Mouse (Mus musculus) ovary, postnatal 14 days (tissue): Measurements from ENCODE around the gene Actn4.

ENCODE experiments used
- DNase-seq: peaks from one replicate; pipeline ENCODE4 v3.0.0; 2022; ENCODE audit warnings: low spot score

The Actn4 gene

DNA sequence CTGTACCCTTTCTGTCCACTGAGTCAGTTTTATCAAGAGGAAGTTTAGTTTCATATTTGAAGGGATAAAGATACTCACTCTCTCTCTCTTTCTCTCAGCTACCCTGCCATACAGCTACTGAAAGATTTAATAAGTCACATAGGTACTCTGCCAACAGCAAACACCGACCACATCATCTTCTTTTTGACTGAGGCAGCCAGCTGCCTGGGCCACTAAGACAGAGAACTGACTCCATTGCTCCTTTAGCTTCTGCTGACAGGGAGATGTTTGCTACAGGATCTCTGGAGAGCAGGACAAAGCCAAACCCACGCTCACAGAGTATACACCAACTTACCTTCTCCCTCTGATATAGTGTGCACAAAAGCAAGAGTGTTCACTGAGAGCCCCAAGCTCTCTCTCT is 12.8 kb downstream of the Actn4 start:
- no peak for DNase-seq

DNA sequence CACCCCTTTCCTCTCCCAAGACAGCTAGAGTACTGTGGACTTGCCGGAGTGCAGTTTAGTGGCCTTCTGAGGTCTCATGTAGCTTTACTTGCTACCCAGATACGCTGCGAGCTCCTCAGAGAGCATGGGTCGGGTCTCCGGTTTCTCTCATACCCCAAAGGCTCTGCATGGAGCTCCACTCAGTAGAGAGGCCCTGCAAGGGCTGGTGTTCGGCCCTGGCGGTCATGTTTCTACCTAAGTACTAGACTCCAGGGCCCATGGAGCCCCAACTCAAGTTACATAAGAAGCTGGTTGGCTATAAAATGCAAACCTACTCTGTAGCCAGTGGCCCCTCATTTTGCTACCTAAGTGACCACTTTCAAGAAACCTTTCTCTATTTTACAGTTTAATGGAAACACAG is 13.4 kb downstream of the Actn4 start:
- no peak for DNase-seq

GRCm38 (mm10) chr7:28946271-28946610 is 15.9 kb downstream of the Actn4 start:
- no peak for DNase-seq

GRCm38 (mm10) chr7:28945416-28946270 is 16.5 kb downstream of the Actn4 start:
- no peak for DNase-seq

DNA sequence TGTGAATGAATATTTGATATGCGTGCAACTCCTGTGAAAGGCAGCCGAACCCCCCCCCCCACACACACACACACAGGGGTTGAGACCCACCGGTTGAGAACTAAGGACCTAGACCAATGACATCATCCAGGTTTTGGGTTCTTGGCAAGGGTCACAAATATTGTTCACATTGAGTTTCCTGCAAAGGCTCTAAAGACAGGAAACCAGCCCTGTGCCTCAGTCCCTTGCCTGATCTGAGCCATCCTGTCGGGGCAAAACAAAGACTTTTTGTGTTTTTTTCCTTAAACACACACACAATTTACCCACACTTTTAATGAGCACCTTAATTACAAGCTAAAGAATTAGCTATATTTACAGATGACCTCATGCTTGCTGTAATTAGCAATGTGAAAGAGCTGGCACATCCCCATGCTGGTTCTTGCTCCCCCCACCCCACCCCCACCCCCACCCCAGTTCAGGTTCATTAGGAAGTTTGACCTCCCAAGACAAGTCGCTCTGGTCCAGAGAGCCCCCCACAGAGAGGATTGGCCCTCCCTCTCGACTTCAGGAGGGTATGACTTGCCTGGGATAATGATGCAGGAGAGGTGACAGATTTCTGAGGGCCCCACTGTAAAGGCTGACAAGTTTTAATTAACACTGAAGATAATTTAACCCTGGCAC is 17.3 kb downstream of the Actn4 start:
- DNase-seq, result no peak

- DNase-seq, result no peak
Measured at GRCm38 (mm10) chr7:28943451-28944180, 18.5 kb downstream of the Actn4 start.

GRCm38 (mm10) chr7:28941542-28941941 is 20.6 kb downstream of the Actn4 start:
- no peak for DNase-seq

DNA sequence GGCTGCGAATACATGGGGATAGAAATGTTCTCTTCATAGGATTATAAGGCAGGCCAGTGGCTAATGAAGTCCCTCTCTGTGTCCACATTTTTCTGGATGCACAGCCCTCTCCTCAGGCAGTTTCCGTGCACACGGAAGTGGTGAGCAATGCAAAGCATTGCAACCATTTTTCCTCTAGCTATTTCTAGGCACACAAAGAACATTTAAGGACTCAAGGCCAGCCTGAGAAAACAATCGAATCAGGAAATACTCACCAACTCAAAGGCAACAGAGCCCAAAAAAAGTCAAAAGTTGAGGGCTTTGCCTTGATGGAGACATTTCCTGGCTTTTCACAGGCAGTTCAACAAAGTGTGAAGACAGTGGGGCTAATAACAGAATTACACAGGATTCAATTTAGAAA is 21.0 kb downstream of the Actn4 start:
- DNase-seq, result no peak

- DNase-seq, result no peak
Measured at GRCm38 (mm10) chr7:28939418-28940183, 22.5 kb downstream of the Actn4 start.

DNA sequence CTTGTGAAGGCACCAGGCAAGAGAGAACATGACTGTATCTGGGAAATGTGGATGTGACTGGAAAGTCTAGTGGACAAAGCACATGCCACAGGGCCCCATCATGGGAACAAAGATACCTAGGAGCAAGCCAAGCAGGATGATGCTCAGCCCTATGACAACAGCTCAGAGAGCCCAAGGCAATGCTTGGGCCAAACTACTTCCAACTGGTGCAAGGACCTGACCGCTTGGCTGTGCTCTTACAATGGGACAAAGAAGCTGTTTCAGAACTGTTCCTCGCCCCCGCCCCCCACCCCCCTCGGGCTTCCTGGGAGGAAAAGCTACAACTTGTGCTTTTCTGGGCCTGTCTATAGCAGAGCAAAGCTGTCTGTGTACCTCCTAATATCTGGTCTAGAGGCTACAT is 23.5 kb downstream of the Actn4 start:
- no peak for DNase-seq

DNA sequence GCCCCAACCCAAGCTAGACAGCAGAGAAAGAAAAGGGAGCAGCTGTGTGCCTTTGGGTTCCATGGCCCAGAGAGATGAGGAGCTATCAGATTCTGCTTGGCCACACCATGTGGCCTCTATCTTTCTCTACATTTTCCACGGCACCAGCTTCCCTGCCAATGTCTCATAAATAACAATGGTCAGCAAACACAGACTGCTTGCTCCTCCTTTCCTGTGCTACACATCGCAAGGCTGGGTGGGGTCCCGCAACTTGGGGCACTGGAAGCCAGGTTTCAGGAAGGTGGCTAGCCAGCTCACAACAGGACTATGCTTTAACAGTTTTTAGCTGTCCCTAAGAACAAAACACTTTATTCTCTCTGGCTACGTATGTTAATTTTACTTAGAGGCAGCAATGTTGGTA is 25.4 kb downstream of the Actn4 start:
- DNase-seq, result no peak

DNA sequence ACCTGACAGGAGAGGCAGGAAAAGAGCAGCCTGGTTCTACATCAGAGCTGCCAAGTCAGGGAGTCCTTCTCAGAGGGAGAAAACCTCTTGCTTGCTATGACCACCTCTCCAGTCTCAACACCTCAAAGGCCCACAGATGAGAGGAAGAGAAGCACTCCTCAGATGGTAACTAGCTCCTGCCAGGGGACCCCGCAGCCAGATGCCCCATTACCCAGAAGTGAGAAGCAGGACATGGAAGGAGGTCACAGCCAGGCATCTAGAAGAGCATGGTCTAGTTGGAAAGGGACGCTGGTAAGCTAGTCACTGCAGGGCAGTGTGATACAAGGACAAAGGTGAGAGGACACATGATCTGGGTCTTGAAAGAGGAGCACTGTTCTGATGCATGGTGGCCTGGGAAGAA is 28.3 kb downstream of the Actn4 start:
- no peak for DNase-seq

DNA sequence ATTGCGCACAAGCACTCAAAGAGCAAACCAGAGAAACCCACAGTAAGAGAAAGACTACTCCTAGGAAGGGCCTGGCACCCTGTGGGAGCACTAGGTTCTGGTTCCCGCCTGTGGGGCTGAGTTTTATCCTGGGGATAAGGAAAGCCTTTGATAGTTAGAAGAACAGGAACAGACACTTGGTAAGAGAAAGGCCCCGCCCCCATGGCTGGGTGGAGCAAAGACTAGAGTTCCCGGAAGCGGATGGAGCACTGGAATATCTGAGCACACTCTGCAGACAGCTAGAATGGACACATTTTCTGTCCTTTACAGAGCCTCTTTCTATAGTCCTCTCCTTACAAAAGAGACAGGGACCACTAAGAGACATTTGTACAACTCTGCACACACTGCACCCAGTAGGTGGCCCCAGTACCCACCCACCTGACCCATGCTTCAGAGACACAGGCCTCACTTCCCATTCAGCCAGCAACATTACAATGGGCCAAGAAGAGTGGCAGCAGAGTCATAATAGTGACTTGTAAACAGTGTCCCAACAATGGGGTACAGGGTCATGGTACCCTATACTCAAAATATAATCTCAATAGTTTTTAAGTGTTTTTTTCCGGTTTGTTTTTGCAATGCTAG is 29.6 kb downstream of the Actn4 start:
- no peak for DNase-seq

DNA sequence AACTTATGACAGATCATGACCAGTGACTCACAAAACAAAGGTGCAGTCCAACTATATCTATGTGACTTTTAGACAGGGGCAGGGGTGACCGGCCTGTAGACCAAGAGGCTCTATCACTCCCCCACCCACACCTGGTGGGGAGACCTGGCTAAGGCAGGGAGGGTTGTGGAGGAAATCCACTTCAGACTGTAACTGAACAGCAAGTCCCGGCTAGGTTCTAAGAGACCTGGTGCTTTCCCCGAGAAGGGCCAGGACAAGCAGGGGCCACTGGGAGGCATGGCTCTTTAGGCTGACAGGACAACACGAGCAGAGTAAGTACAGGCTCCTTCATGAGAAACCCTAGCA is 30.5 kb downstream of the Actn4 start:
- no peak for DNase-seq

DNA sequence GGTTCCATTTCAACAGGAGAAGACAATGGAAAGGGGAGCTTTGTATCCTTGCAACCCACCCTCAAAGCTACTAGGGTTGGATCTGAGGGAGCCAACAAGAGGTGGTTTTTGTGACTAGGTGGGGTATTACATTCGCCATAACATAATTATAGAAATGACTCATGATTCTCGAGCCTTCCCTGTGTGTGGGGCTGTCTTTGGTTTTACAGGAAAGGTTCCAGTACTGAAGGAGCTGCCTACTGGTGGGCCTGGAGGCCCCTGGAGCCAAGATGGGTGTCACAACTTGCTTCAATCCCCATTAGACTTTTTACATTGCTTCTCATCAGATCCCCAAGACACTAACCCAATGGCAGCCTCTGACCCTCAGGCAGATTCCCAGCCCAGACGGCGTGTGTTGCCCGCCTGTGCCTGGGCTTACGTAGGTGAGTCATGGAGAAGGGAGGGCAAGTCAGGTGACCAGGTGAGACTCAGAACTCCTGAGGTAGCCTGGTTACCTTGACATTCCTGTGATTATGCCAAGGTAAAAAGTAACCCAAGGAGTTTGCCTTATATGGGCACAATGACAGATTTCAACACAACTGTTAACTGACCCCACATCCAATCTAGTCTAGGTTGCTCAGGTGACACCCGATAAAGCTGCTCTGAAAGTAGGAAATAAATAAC is 31.0 kb downstream of the Actn4 start:
- no peak for DNase-seq

GRCm38 (mm10) chr7:28930320-28931031 is 31.7 kb downstream of the Actn4 start:
- DNase-seq, result no peak

DNA sequence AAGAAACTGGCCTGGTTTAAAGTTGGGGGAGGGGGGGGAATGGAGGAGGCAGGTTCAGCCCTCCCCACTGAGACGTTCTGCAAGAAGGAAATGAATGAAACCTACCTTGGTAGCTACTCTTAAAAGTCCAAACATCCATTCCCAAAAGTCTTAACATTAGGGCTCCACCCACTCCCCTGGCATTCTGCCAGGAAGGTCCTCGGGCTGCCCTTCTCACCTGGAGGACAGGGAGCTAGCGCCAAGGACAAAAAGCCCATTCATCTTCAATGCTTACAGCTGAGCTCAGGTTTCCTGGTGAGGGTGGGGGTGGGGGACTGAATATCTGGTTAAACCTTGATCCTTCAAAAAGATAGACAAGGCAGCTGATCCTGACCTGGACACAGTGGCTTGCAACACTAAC is 32.8 kb downstream of the Actn4 start:
- no peak for DNase-seq

GRCm38 (mm10) chr7:28926172-28926571 is 36.0 kb downstream of the Actn4 start:
- DNase-seq, result no peak

- DNase-seq, result peak; percentile 40
Measured at GRCm38 (mm10) chr7:28925317-28925716, 36.8 kb downstream of the Actn4 start.

GRCm38 (mm10) chr7:28924802-28925201 is 37.3 kb downstream of the Actn4 start:
- no peak for DNase-seq

DNA sequence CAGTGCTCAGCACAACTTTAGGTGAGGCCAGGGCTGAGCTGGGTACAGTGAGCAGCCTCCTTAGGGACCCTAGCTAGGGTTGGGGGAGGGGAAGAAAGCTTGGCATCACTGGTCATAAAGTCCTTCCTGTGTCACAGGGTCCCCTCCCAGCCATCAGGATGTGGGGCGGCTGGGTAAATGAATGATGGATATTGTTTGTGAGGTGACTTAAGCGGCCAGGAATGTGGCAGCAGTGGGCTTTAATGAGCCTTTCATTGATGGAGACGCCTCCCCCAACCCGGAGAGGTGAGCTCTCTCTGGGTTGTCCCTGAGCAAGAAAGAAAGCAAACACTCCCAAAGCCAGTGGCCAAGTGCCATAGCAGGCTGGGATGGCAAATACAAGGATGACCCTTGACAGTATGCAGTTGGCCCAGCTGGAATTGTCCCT is 38.3 kb downstream of the Actn4 start:
- no peak for DNase-seq
